Mouse (Mus musculus) urinary bladder, postnatal 0 days (tissue): ENCODE results near the gene Vmn1r83. TPM values are rescaled to one million over a fixed set of nuclear protein-coding genes. Genes with fewer than 3 reads are reported as not detected.

Experiments
- microRNA-seq: library from miRNA; unstranded; fragments of <30 nt; microRNA quantifications from one replicate; pipeline ENCODE4, GENCODE M21; 2016
- polyA plus RNA-seq: library from polyadenylated mRNA; unstranded; fragments of >200 nt; fragmentation: Nextera tagmentation; extraction: Ambion mirVana; gene quantifications from 2 replicates; pipeline ENCODE4 v1.2.1, GENCODE M21; 2015

The Vmn1r83 gene
- polyA plus RNA-seq: not detected in 2 replicates

GRCm38 (mm10) chr7:12329381-12329780 is at the start of gene Vmn1r83:
Gene Vmn1r83, minus strand, starts transcription at chr7:12329481.

GRCm38 (mm10) chr7:12369173-12369572 is 39.9 kb upstream of the Vmn1r83 start, which contains the start of gene Vmn1r84:
Gene Vmn1r84, minus strand, starts transcription at chr7:12369273.

GRCm38 (mm10) chr7:12300130-12300529 is 29.2 kb downstream of the Vmn1r83 start, which contains the start of gene Vmn1r82:
Gene Vmn1r82, plus strand, starts transcription at chr7:12300430.

Small RNA genes within 50 kb of the gene (microRNA-seq; reads per million reads assigned to microRNA genes)
- gene Gm23521: not detected

Other genes starting within 250 kb of the Vmn1r83 start
- not detected in 2 replicates for gene Vmn1r78, start 179.2 kb downstream of the Vmn1r83 start, polyA plus RNA-seq
- gene Vmn1r79, start 158.2 kb downstream of the Vmn1r83 start, polyA plus RNA-seq: not detected in 2 replicates
- gene Vmn1r80, start 140.2 kb downstream of the Vmn1r83 start, polyA plus RNA-seq: not detected in 2 replicates
- not detected in 2 replicates for gene Vmn1r81, start 61.2 kb downstream of the Vmn1r83 start, polyA plus RNA-seq
- gene Vmn1r82, start 29.1 kb downstream of the Vmn1r83 start, polyA plus RNA-seq: not detected in 2 replicates
- gene Vmn1r84, start 39.8 kb upstream of the Vmn1r83 start, polyA plus RNA-seq: not detected in 2 replicates
- gene Zfp551, start 93.3 kb upstream of the Vmn1r83 start, polyA plus RNA-seq: 1.2 and 1.3 TPM in 2 replicates
- gene Zfp606, start 148.8 kb upstream of the Vmn1r83 start, polyA plus RNA-seq: 5.4 and 5.7 TPM in 2 replicates
- gene 2900092C05Rik, start 183.0 kb upstream of the Vmn1r83 start, polyA plus RNA-seq: not detected in 2 replicates